Mouse (Mus musculus) heart, embryonic 10.5 days (tissue): Measurements from ENCODE around the gene Ccdc50. TPM values are rescaled to one million over a fixed set of nuclear protein-coding genes. Genes with fewer than 3 reads are reported as not detected.

ENCODE experiments used
- DNase-seq: peaks from one replicate; pipeline ENCODE4 v3.0.0-alpha.2; 2017; ENCODE audit warnings: low spot score
- H3K27ac ChIP-seq: fragments of 300-500 bp; sonication (generic); 2 replicates; pipeline ENCODE4 v1.5.1; 2016; ENCODE audit warnings: mild to moderate bottlenecking
- H3K27me3 ChIP-seq: fragments of 300-500 bp; sonication (generic); 2 replicates; pipeline ENCODE4 v1.6.1; 2016; ENCODE audit warnings: mild to moderate bottlenecking; ENCODE audit not compliant: poor library complexity, insufficient read depth, severe bottlenecking
- H3K36me3 ChIP-seq: fragments of 300-500 bp; sonication (generic); 2 replicates; pipeline ENCODE4 v1.6.1; 2016; ENCODE audit warnings: mild to moderate bottlenecking, moderate library complexity
- H3K4me1 ChIP-seq: fragments of 300-500 bp; sonication (generic); 2 replicates; pipeline ENCODE4 v1.6.1; 2016; ENCODE audit warnings: mild to moderate bottlenecking
- H3K4me3 ChIP-seq: fragments of 300-500 bp; sonication (generic); 2 replicates; pipeline ENCODE4 v1.5.1; 2016; ENCODE audit warnings: mild to moderate bottlenecking, moderate library complexity
- H3K9me3 ChIP-seq: fragments of 300-500 bp; sonication (generic); 2 replicates; pipeline ENCODE4 v1.6.1; 2016; ENCODE audit warnings: mild to moderate bottlenecking, moderate library complexity
- WGBS: fragments of 180-500 bp; shearing (Covaris S2); methylation state at CpG from one replicate; pipeline ENCODE4 v1.1.7; 2016; 5-methylcytosine and 5-hydroxymethylcytosine counted together
- polyA plus RNA-seq: library from polyadenylated mRNA; unstranded; fragments of >200 nt; fragmentation: Nextera tagmentation; extraction: Ambion mirVana; gene quantifications from 2 replicates; pipeline ENCODE4 v1.2.1, GENCODE M21; 2016

The Ccdc50 gene
- polyA plus RNA-seq, 1 experiment from 2014 or later: 45.8 TPM

- Histone ChIP-seq H3K27me3 (no peaks in the 10 kb centered on the region), H3K4me3 (no peak overlapping the region), H3K27ac (no peak overlapping the region), H3K4me1 (no peaks in the 10 kb centered on the region), H3K36me3 (peaks cover 11% of the 10 kb centered on the region; the same call in 1 of the 2 replicates), H3K9me3 (no peaks in the 10 kb centered on the region)
- 89% methylated on average over 2 of the region's 2 CpGs for WGBS
- no peak for DNase-seq
These were observed 12.9 kb downstream of the Ccdc50 start for GRCm38 (mm10) chr16:27401579-27401978.

GRCm38 (mm10) chr16:27404107-27404506, 15.4 kb downstream of the Ccdc50 start:
- Histone ChIP-seq H3K27me3 (no peaks in the 10 kb centered on the region), H3K27ac (no peak overlapping the region), H3K4me1 (no peaks in the 10 kb centered on the region), H3K4me3 (no peak overlapping the region), H3K9me3 (no peaks in the 10 kb centered on the region), H3K36me3 (peaks cover 27% of the 10 kb centered on the region)
- DNase-seq: no peak

- DNase-seq: no peak
- Histone ChIP-seq H3K9me3 (no peaks in the 10 kb centered on the region), H3K4me1 (no peaks in the 10 kb centered on the region), H3K27me3 (no peaks in the 10 kb centered on the region), H3K27ac (no peak overlapping the region), H3K36me3 (peaks cover 78% of the 10 kb centered on the region), H3K4me3 (no peak overlapping the region)
- 91% methylated on average over 6 of the region's 6 CpGs for WGBS
These were observed 28.4 kb downstream of the Ccdc50 start for GRCm38 (mm10) chr16:27416937-27417584.

GRCm38 (mm10) chr16:27417632-27418031, 29.0 kb downstream of the Ccdc50 start:
- H3K27me3 ChIP-seq: no peaks in the 10 kb centered on the region
- 79% methylated on average over 3 of the region's 3 CpGs for WGBS
- H3K4me1 ChIP-seq: no peaks in the 10 kb centered on the region
- peaks cover 84% of the 10 kb centered on the region for H3K36me3 ChIP-seq
- DNase-seq: no peak
- H3K27ac ChIP-seq: no peak overlapping the region
- no peak overlapping the region for H3K4me3 ChIP-seq
- H3K9me3 ChIP-seq: no peaks in the 10 kb centered on the region

GRCm38 (mm10) chr16:27420982-27421381, 32.3 kb downstream of the Ccdc50 start:
- Histone ChIP-seq H3K4me1 (no peaks in the 10 kb centered on the region), H3K27ac (no peak overlapping the region), H3K36me3 (peaks cover 62% of the 10 kb centered on the region), H3K9me3 (no peaks in the 10 kb centered on the region), H3K27me3 (no peaks in the 10 kb centered on the region), H3K4me3 (no peak overlapping the region)
- DNase-seq: no peak
- 95% methylated on average over 3 of the region's 3 CpGs for WGBS

GRCm38 (mm10) chr16:27435034-27435433, 46.4 kb downstream of the Ccdc50 start:
- no peak for DNase-seq
- Histone ChIP-seq H3K4me1 (no peaks in the 10 kb centered on the region), H3K27me3 (no peaks in the 10 kb centered on the region), H3K36me3 (peaks cover 43% of the 10 kb centered on the region), H3K9me3 (no peaks in the 10 kb centered on the region), H3K4me3 (no peak overlapping the region), H3K27ac (no peak overlapping the region)
- 79% methylated on average over 3 of the region's 3 CpGs for WGBS

GRCm38 (mm10) chr16:27443941-27444340, 55.3 kb downstream of the Ccdc50 start:
- no peak overlapping the region for H3K27ac ChIP-seq
- peaks cover 43% of the 10 kb centered on the region for H3K36me3 ChIP-seq
- 93% methylated on average over 3 of the region's 3 CpGs for WGBS
- no peak overlapping the region for H3K4me3 ChIP-seq
- H3K9me3 ChIP-seq: no peaks in the 10 kb centered on the region
- no peaks in the 10 kb centered on the region for H3K4me1 ChIP-seq
- no peak for DNase-seq
- H3K27me3 ChIP-seq: no peaks in the 10 kb centered on the region

- no peak for DNase-seq
- Histone ChIP-seq H3K27ac (no peak overlapping the region), H3K27me3 (no peaks in the 10 kb centered on the region), H3K9me3 (no peaks in the 10 kb centered on the region), H3K4me3 (no peak overlapping the region), H3K4me1 (no peaks in the 10 kb centered on the region), H3K36me3 (peaks cover 30% of the 10 kb centered on the region)
- WGBS: 85% methylated on average over 5 of the region's 5 CpGs
These were observed 60.7 kb downstream of the Ccdc50 start for GRCm38 (mm10) chr16:27449360-27449759.

GRCm38 (mm10) chr16:27450655-27451054, 62.0 kb downstream of the Ccdc50 start:
- WGBS: 91% methylated on average over 2 of the region's 2 CpGs

GRCm38 (mm10) chr16:27453396-27453795, 64.7 kb downstream of the Ccdc50 start:
- WGBS: 75% methylated on average over 3 of the region's 3 CpGs
- Histone ChIP-seq H3K36me3 (peaks cover 10% of the 10 kb centered on the region), H3K9me3 (no peaks in the 10 kb centered on the region), H3K27ac (no peak overlapping the region), H3K27me3 (no peaks in the 10 kb centered on the region), H3K4me1 (no peaks in the 10 kb centered on the region), H3K4me3 (no peak overlapping the region)
- DNase-seq: no peak

More at GRCm38 (mm10) chr16:27450655-27451054, 62.0 kb downstream of the Ccdc50 start:
- H3K9me3 ChIP-seq: no peaks in the 10 kb centered on the region
- no peaks in the 10 kb centered on the region for H3K27me3 ChIP-seq
- H3K27ac ChIP-seq: no peak overlapping the region
- no peak for DNase-seq
- no peaks in the 10 kb centered on the region for H3K4me1 ChIP-seq
- peaks cover 27% of the 10 kb centered on the region for H3K36me3 ChIP-seq
- no peak overlapping the region for H3K4me3 ChIP-seq

GRCm38 (mm10) chr16:27453823-27454222, 65.2 kb downstream of the Ccdc50 start:
- Histone ChIP-seq H3K9me3 (no peaks in the 10 kb centered on the region), H3K4me1 (no peaks in the 10 kb centered on the region), H3K27ac (no peak overlapping the region), H3K36me3 (peaks cover 10% of the 10 kb centered on the region), H3K27me3 (no peaks in the 10 kb centered on the region), H3K4me3 (no peak overlapping the region)
- 82% methylated on average over 2 of the region's 2 CpGs for WGBS
- no peak for DNase-seq

- WGBS: 20% methylated on average over 4 of the region's 4 CpGs
These were observed 68.6 kb downstream of the Ccdc50 start for GRCm38 (mm10) chr16:27457273-27457672.

GRCm38 (mm10) chr16:27468731-27469130, 80.1 kb downstream of the Ccdc50 start:
- H3K4me3 ChIP-seq: no peak overlapping the region
- H3K27ac ChIP-seq: no peak overlapping the region
- 20% methylated on average over 5 of the region's 5 CpGs for WGBS
- DNase-seq: no peak
- no peaks in the 10 kb centered on the region for H3K36me3 ChIP-seq
- no peaks in the 10 kb centered on the region for H3K27me3 ChIP-seq
- H3K9me3 ChIP-seq: no peaks in the 10 kb centered on the region
- no peaks in the 10 kb centered on the region for H3K4me1 ChIP-seq

More at GRCm38 (mm10) chr16:27457273-27457672, 68.6 kb downstream of the Ccdc50 start:
- Histone ChIP-seq H3K36me3 (no peaks in the 10 kb centered on the region), H3K4me1 (no peaks in the 10 kb centered on the region), H3K27me3 (no peaks in the 10 kb centered on the region), H3K27ac (no peak overlapping the region), H3K4me3 (no peak overlapping the region), H3K9me3 (no peaks in the 10 kb centered on the region)
- no peak for DNase-seq

GRCm38 (mm10) chr16:27471389-27471788, 82.7 kb downstream of the Ccdc50 start:
- Histone ChIP-seq H3K27ac (no peak overlapping the region), H3K4me3 (no peak overlapping the region), H3K9me3 (no peaks in the 10 kb centered on the region), H3K4me1 (no peaks in the 10 kb centered on the region), H3K36me3 (no peaks in the 10 kb centered on the region), H3K27me3 (no peaks in the 10 kb centered on the region)
- DNase-seq: no peak
- 72% methylated on average over 6 of the region's 6 CpGs for WGBS
